Mouse (Mus musculus): ENCODE measurements around the gene Nprl2.

The Nprl2 gene

DNA sequence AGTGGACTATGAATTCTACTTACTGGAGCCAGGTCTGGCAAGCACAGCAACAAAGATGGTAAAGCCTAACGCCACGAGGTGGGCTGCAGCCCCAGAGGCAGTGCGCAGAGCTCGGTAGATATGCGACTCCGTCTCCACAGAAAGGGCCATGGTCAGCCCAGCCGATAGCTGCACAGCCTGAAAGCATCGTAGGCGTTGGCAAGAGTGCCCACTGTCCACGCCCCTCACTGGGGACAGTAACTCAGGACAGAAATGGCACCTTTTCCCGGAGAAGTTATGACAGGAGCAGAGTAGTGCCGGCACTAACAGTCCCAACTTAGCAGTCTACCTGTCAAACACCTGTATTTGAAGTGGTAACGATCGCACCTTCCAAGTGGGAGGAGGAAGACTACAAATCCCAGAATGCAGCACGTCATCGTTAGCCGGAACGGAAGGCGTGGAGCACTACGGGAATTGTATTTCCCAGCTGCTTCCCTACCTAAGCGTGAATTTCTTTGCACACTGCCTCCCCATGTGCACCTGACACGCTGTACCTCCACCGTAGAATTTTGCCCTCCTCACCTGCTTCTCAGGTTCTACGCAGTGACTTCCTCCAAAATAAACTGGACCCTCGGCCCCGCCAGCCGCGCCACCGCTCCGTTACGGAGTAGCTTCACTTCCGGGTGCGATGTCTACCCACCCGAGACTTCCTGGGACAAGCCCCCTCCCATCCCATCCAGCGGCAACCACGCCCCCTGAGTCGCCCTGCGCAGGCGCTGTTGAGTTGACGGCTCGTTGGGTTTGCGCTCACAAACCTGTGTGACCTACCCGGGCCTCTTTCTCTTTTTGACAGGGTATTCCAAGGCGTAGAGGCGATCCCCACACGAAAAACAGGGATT lies at the start of gene Nprl2, which contains the start of gene Cyb561d2:
TSS of gene Nprl2 (plus strand) at position 753 of the 878 bp plus-strand sequence.
TSS of gene Cyb561d2 (minus strand) at position 720 of the 878 bp plus-strand sequence.
- peak; percentile 94 to 96 for DNase-seq

DNA sequence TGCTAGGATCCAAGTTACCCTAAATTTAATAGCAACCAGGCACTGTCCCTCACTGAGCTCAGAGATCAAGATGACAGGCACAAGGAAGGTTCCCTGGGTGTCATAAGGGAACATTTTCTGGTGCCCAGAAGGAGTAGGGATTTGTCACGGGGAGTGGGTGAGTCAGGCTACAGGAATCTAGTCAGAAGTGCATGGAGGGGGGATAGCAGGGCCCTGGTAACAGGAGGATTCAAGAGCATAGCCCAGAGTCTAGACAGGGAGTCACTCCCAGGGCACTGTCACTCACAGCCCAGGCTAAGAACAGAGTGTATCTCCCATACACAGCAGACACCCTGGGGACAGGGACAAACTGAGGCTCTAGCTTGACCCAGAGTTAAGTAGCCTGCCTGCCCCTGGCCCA lies 48.5 kb upstream of the Nprl2 start:
- no peak for DNase-seq

DNA sequence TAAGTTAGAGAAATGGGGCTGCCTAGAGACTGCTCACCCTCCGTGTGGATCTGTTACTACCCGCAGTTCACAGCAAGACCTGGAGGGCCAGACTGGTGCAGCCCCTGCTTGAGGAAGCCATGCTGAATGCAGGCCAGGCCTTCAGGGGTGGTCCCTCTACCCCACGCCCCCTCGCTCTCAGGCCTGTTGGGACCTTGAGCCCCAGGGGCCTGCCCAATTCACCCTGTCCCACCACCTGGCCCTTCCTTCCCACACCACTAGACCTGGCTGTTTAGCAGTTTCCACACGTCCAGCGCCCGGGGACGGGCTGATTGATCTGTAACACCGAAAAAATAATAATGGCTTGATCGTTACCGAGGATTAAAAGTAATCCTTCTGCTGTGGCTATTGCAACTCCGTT lies 47.8 kb upstream of the Nprl2 start:
- no peak for DNase-seq

DNA sequence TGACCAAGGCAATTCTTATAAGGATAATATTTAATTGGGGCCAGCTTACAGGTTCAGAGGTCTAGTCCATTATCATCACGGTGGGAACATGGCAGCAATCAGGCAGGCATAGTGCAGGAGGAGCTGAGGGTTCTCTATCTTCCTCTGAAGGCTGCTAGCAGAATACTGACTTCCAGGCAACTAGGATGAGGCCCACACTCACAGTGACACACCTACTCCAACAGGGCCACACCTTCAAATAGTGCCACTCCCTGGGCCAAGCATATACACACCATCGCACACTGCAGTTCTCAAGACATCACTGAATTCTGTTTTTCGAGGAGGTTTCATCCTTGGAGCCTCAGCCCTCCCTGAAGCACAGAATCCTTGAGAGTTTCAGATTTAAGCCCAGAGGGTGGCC lies 45.7 kb upstream of the Nprl2 start:
- DNase-seq, result no peak

DNA sequence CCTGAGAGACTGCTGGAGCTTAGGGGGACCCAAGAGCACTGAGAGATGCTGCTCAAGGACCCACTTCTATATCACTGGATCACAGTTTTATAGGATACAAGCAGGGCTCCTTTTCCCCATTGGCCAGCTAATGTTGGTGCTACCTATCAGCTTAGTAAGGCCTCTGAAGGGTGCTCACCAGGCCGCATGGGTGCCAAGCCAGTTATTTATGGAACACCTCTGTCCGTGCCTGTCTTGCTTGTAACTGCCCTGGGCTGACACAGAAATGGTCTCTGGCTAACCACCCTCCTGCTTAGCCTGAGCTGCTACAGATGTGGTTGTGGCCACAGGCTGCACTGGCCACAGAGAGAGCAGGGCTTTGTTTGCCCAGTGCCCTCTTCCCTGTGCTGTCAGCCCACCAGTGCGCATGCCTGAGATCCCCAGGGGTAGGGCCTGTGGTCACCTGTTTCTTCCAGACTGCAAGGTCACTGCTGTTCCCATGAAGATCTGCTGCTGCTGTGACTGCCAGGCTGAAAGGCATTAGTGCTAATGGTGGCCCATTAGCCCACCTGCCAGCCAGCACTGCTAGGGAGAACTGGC lies 41.2 kb upstream of the Nprl2 start:
- DNase-seq, result no peak

DNA sequence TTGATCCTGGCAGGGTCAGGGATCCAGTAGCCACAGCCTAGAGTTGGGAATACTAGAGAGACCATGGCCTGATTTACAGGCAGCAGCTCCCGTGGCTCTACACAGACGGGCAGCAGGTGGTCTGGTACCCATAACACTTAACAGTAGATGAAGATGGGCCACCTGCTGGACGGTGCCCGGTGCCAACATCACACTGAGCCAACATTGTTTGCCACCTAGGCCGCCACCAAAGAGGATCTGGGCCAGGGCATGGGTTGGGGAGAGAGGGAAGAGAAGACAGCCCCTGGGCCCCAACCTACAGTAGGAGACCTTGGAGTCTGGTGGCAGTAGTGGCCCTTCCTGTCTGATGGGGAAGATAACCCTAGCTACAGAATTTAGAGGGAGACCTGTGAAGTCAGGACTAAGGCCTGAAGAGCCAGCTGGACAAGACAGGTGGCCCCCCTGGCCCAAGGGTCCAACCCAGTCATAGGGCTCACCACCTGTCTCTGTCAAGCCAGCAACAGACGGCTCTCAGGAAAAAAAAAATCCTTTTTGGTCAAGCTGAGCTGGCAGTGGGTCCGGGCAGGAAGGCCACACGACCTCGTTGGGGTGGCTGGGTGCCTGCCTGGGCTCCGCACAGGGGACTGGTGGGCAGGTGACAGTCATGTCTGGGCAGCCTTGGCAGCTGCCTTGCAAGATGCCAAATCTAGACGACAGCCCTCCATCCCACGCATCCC lies 39.7 kb upstream of the Nprl2 start:
- DNase-seq, result no peak

DNA sequence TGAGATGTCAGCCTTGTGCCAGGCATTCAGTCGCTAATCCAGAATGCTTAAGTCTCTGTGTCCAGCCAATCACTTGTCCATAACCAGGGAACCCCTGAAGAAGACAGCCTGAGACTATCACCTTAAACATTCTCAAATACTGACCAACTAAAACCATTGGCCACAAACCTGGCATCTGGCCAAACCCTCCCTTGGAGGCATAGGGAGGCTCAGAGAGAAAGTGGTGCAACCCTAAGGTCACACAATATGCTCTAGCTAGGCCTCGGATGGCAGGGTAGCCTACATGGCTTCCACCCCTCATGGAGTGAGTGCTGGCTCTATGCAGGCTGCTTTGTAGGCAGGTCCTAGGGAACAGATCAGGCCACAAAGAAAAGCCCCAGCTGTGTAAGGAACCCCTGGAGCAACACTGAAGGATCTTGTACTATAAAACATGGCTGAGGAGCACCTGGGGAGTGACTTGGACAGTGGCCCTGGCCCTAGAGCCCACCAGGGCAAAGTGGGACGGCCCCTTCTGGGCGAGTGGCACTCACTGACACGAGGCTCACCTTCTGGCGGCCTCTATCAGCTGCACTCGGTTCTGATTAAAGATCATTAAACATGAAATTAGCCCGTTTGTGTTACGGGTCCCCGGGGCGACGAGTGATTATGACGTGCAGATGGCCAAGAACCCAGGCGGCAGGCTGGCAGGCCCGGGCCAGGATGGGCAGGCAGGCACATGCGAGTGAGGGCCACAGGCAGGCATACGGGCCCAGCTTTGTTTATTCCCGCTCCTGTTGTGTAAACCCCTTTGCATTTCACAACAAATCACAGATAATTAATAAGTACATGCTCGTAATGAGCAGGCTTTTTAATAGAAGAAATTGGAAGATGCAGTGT lies 37.1 kb upstream of the Nprl2 start:
- no peak for DNase-seq

DNA sequence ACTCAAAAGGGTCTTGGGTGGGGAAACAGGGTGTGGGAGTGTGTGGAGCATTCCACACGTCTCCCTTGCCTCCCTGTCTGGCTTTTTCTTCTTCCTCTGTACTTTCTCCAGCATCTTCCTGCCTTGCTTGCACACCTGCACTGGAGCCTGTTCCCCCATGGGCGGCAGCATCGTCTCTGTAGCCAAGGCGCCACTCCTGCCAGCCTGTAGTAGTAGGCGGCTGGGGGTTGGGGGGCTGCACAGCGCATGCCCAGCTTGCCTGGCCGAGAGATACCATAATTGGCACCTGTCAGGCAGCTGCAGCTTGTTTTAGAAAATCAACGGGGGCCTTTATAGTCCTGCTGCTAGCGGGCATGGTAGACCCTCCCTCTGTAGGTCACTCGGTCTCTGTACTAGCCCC lies 33.8 kb upstream of the Nprl2 start:
- no peak for DNase-seq

DNA sequence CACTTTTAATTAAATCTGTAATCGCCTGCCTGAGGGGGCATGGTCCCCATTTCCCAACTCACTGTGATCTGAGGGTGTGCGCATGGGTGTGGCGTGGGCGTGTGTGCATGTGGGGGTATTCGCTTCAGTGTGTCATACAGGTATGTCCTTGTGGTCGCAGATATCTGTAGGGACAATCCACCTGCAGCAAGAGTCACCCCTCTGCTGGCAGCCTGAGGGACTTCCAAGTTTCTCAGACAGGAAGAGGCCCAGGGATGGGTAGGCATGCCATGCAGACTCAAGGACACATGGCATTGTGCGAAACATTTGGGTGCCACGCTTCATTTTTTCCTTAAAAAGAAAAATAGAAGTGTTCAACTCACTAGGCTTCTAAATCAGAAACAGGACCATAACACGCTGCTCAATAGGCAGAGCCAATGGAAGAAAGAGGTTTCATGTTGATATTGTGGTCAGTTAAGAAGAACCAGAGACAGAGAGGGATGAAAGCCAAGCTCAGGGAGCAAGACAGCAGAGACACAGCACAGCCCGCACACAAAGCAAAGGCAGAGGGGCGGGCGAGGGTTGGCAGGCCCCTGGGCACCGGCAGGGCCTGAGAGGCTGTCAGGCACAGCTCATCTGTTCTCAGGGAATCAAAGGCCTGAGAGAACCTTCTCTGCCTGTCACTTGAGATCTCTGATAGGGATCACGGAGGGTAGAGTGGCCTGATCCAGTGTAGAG lies 31.5 kb upstream of the Nprl2 start:
- DNase-seq, result no peak

DNA sequence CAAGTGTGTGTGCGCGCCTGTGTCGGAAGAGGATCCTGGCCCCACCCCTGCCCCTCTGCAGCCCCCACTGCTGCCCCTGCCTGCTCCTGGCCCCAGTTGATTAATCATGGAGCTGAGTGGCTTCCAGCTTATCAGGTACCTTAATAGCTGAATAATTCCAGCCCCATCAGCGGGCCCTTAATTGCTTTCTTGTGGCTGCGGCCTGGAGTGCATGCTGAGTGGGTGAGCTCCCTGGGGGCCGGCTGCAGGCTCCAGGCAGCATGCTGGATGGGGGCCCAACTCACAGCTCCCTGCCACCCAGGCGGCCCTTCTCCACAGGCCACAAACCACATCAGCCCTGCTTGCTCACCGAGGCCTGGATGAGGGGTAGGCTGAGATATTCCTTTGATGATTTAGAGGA lies 30.6 kb upstream of the Nprl2 start:
- no peak for DNase-seq

DNA sequence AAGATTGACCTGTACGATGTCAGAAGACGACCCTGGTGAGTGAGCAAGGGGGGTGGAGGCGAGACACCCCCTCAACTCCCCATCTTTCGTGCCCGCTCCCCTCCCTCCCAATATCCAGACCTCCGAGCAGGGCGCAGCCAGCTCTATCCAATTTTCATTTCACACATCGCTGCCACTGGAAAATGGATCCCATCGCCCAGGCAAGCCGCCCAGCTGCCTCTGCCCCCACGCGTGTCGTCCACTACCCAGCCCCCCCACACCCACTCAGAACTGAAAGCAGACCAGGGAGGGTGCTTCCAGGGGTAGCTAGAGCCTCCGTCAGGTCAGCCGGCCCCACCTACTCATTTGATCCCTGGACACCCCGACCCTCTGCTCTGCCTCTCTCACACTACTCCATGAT lies 29.7 kb upstream of the Nprl2 start:
- DNase-seq, result no peak

DNA sequence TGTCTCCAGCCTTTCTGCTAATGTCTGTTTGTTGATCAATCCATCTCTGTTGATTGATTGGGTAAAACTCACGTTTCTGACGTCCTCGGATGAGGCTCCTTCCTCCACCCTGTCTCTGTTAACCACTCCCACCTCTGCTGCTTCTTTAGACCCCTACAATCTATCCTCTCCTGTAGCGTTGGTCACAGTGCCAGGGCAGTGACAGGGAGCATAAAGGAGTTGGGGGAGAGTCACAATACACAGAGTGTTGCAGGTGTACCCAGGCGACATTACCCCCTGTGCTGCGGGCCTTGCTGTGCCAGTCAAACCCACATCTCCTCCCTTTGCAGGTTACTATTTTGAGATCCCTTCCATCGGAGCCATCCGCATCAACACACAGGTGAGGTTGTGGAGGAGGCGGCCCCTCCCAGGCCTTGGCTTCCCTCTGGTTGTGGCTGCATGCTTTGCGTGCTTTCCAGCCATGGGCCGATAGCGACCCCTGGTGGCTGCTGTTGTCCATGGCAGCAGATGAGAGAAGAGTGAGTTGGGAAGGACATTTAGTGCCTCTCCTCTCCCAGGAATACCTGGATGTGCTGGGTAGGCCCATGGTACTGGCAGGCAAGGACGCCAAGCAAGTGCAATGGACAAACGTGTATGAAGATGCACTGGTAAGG lies 27.6 kb upstream of the Nprl2 start:
- peak; percentile 82 to 87 for DNase-seq

DNA sequence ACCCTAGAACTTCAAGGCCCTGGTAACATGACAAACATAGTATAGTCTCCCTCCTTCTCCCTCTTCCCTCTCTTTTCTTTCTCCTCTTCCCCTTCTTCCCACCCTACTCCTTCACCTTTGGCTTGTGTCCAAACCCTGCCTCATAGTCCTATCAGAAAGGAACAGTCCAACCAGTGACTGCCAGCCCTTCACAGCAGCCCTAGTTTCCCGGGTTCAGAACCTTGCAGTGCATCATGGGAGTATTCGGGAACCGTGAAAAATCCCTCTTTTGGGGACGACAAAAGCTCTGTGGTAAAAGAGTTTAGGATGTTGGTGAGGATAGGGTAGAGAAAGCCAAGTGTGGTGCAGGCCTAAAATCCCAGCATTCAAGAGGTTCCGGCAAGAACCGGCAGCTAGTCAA lies 21.7 kb upstream of the Nprl2 start:
- DNase-seq, result no peak

DNA sequence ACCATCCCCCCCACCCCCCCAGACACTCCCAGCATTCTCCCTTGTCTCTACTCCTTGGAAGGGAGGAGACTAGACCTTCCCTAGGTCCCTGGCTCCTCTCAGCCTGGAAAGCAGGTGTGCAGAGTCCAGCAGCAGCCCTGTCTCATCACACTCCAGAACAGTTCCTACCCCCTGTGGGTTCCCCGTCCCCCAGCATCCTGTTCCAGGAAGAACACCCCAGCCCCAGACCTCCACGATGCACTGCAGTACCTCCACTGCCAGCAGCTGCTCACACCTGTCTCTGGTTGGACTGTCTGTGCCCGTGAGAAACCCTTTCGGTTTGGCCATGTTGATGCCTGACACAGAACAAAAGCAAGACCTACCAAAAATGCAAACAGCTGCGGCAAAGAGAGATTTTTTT lies 20.8 kb upstream of the Nprl2 start:
- no peak for DNase-seq

DNA sequence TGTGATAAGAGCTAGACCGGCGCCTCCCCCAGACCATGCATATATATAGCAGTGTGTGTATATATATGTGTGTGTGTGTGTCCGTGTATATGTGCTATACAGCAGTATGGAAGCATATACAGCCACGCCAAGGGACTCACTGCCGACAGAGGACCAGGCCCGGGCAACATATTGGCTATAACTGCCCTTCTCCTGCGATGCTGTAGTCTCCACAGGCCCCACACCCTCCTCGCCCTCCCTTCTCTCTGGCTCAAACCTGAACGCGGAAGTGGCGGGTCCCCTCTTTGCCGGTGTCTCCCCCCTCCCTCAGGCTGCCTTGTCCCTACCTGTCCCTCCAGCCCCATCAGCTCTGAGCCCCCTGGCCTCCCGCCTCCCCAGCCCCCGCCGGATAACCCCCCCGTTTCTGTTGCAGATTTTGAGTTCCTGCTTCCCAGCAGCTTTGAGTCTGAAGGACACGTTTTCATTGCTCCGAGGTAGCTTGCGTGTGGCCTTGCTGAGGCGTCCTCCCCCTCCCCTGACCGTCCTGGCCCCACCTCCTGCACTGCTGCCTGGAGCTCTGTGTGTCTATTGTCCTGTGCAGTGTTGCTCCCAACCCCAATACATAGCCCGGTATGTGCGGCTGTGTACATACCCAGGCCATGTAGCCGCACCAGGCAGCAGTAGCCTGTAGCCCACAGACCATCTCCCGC lies 20.2 kb upstream of the Nprl2 start:
- no peak for DNase-seq

DNA sequence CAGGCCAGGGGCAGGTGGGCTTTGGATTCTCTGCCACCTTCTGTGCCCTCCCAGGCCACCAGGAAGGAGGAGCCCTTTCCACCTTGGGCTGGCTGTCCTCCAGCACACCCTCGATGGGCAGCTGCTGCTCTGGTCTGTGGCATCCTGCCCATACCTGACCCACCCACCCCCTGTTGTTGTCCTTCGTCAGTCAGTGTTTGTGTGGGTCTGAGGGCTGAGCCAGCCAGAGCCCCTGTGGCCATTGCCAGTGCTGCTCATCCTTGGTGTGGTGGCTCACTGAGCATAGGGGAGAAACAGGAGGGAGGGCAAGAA lies 19.7 kb upstream of the Nprl2 start:
- no peak for DNase-seq

DNA sequence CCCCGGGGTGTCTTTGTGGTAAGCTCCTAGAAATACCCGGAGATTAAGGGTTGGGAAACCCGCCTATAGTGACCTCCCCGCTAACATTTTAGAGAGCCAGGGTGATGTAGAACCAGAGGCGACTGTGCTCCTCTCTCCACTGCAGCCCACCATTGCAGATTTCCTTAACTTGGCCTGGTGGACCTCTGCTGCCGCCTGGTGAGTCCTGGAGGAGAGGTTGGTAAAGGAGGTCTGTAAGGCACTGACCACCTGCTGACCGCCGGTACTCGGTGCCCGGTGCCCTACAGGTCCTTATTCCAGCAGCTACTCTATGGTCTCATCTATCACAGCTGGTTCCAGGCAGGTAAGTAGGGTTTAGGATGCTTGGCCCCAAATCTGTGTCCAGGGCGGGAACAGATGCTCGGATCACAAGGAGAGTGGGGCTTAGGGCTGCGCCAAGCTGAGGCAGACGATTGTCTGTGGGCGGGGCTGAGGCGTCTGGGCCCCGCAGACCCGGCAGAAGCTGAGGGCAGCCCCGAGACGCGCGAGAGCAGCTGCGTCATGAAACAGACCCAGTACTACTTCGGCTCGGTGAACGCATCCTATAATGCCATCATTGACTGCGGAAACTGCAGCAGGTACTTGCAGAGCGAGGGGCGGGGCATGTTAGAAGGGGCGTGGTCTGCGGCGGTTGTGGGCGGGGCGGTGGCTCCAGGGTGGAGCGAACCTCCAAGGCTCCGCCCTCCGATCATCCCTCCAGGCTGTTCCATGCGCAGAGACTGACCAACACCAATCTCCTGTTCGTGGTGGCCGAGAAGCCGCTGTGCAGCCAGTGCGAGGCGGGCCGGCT lies 15.6 kb upstream of the Nprl2 start:
- DNase-seq, result peak; percentile 85 to 86

DNA sequence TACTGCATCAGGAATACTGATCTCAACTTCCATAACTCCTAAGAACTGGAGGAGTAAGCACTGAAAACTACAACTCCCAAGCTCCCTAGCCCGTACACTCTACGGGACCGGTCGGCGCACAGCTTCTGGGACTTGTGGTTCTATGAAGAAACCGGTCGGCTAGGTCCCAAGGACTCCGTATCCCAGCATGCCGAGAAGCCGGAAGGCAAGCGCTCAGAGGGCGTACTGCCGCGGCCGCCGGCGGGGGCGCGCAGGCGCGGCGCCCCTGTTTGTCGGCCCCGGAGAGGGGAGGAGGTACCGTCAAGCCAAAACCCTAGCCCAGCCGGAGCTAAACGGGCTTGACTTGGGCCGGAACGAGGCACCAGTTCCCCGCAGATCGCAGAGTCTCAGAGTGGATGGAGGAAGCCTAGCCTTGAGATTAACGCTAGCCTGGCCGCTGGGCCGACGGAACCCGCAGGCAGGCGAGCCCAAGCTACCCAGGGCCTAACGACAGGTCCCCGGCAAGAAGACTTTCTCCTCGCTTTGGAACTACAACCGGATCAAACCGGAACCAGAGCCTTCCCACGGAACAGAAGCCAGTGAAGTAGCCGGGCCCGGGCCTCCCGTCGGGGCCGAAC lies 8.1 kb upstream of the Nprl2 start, which contains the start of gene Tmem115:
TSS of gene Tmem115 (plus strand) at position 155 of the 617 bp plus-strand sequence.
- peak; percentile 92 to 98 for DNase-seq

DNA sequence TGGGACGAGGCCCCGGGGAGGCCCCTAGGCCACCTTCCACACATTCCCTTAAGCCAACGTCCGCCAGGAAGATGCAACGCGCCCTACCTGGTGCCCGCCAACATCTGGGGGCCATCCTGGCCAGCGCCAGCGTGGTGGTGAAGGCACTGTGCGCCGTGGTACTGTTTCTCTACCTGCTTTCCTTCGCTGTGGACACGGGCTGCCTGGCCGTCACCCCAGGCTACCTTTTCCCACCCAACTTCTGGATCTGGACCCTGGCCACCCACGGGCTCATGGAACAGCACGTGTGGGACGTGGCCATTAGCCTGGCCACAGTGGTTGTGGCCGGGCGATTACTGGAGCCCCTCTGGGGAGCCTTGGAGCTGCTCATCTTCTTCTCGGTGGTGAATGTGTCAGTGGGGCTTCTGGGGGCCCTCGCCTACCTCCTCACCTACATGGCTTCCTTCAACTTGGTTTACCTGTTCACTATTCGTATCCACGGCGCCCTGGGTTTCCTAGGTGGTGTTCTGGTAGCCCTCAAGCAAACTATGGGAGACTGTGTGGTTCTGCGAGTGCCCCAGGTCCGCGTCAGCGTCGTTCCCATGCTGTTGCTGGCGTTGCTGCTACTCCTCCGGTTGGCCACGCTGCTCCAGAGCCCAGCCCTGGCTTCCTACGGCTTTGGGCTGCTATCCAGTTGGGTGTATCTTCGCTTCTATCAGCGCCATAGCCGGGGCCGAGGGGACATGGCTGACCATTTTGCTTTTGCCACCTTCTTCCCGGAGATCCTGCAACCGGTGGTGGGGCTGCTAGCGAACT lies 7.4 kb upstream of the Nprl2 start:
- peak; percentile 24 to 59 for DNase-seq
